Mouse (Mus musculus): ENCODE results near the gene Zfyve1.
A peak's percentile ranks its signal among the peaks of the same experiment; 100 is the strongest.

Gene Zfyve1

DNA sequence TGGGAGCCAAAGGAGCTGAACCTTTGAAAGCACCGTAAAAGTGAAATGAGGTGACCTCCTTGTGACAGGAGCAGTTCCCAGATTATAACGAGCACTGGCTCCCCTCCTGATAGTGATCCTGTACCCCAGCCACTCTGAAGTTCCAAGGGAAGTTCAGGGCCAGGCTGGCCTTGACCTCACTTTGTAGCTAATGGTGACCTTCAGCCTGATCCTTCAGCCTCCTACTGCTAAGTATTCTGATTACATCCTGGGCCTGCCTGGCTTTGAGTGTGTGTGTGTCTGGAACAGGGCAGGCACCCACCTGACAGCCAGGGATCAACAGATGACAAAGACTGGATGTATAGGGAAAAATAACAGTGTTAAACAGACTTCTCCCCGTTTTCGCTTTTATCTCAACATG lies 73.1 kb downstream of the Zfyve1 start:
- no peak for DNase-seq (ENCODE audit: low read depth, low spot score)

- DNase-seq (ENCODE audit: low read depth, low spot score): no peak
Measured at GRCm38 (mm10) chr12:83523056-83523455, 74.0 kb downstream of the Zfyve1 start.

GRCm38 (mm10) chr12:83521083-83521482 lies 75.9 kb downstream of the Zfyve1 start:
- no peak for DNase-seq (ENCODE audit: low read depth, low spot score)

- DNase-seq (ENCODE audit: low read depth, low spot score): peak; percentile 91
Measured at GRCm38 (mm10) chr12:83520311-83520890, 76.6 kb downstream of the Zfyve1 start, which contains the start of gene Dcaf4. Dcaf4 (plus strand) TSS chr12:83520466.

GRCm38 (mm10) chr12:83517580-83517979 lies 79.4 kb downstream of the Zfyve1 start:
- DNase-seq (ENCODE audit: low read depth, low spot score): no peak

DNA sequence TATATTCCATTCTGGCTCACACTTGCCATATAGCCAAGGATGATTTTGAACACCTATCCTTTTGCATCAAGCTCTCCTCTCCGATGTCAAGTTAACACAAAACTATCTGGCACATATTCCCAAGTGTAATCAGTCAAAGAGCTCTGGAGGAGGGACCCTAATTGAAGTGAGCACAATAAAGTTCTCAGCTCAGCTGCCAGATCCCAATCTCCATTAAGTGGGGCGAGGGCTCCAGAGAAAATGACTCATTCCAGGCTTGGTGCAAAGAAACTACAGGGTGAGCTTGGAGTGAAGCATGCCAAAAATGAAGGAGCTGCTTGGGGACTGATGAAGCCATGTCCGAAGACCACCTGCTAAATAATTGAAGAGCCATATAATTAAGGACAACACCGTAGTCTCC lies 82.8 kb downstream of the Zfyve1 start:
- no peak for DNase-seq (ENCODE audit: low read depth, low spot score)

GRCm38 (mm10) chr12:83513185-83513584 lies 83.8 kb downstream of the Zfyve1 start:
- DNase-seq (ENCODE audit: low read depth, low spot score): no peak

GRCm38 (mm10) chr12:83512783-83513182 lies 84.2 kb downstream of the Zfyve1 start:
- DNase-seq (ENCODE audit: low read depth, low spot score): no peak

- DNase-seq (ENCODE audit: low read depth, low spot score): no peak
Measured at GRCm38 (mm10) chr12:83510586-83510985, 86.4 kb downstream of the Zfyve1 start.

DNA sequence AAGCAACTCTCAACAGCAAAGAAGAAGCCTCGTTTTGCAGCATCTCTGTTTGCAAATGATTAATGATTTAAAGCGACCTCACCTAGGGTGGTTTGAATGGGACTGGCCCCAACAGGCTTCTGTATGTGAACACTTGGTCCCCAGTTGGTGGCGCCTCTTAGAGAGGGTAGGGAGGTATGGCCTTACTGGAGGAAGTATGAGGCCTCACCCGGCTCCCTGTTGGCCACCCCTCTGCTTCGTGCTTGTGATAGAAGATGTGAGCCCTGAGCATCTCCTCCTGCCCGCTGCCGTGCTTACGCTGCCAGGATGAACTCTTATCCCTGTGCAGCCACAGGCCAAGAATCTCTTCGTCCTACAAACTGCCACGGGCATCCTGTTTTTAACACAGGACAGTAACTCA lies 90.5 kb downstream of the Zfyve1 start:
- DNase-seq (ENCODE audit: low read depth, low spot score): no peak

- peak; percentile 61 for DNase-seq (ENCODE audit: low read depth, low spot score)
Measured at GRCm38 (mm10) chr12:83502190-83502589, 94.8 kb downstream of the Zfyve1 start.

DNA sequence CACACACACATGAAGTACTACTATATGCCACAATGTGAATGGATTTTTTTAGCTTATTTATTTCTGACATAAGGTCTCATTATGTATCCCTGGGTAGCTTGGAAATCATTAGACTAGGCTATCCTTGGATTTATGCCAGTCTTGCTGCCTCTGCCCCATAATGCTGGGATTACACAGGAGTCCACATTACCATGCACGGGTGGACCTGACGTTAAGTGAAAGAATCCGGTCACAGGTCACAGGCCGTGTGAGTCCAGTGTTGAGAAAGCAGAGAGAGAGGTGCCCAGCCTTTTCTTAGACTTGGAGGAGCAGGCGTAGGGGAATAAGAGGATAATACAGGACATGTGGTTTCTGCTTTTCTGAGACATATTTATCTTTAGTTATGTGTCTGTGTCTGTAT lies 97.8 kb downstream of the Zfyve1 start:
- no peak for DNase-seq (ENCODE audit: low read depth, low spot score)

- no peak for DNase-seq (ENCODE audit: low read depth, low spot score)
Measured at GRCm38 (mm10) chr12:83497959-83498358, 99.1 kb downstream of the Zfyve1 start.

DNA sequence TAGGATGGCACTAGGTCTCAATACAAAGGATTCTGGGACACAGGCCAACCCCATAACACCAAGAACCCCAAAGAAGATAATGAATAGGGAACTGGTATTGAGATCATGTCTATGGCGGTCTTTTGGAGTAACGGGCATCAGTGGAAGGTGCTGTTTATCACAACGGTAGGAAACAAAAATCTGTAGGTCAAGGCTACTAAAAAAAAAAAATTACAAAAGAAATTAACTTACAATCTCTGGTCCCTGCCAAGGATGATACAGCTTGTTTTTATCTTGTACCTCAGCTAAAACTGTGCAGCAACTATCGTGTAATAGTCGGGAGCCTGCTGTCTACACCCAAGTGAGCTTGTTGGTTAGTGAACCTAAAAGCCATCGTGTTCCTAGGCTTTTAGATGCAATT lies 100.3 kb downstream of the Zfyve1 start:
- DNase-seq (ENCODE audit: low read depth, low spot score): no peak

Data from c-Kit-negative CD71-positive TER-119-positive erythroid progenitor cells, embryonic 14.5 days (primary cell).